Mouse (Mus musculus) 3T3-L1 (cell line): ENCODE measurements around the gene Col25a1.

ENCODE experiments used
- DNase-seq: peaks from one replicate; pipeline ENCODE4 v3.0.0-alpha.2; 2015; ENCODE audit warnings: low read depth, low spot score

Gene Col25a1

GRCm38 (mm10) chr3:130161323-130161917, 30.1 kb downstream of the Col25a1 start:
- DNase-seq, result no peak

- no peak for DNase-seq
These were observed 35.6 kb downstream of the Col25a1 start for GRCm38 (mm10) chr3:130166875-130167274.

GRCm38 (mm10) chr3:130172764-130173163, 41.5 kb downstream of the Col25a1 start:
- no peak for DNase-seq

- no peak for DNase-seq
These were observed 49.1 kb downstream of the Col25a1 start for GRCm38 (mm10) chr3:130180181-130180940.

- DNase-seq, result no peak
These were observed 49.8 kb downstream of the Col25a1 start for GRCm38 (mm10) chr3:130180964-130181590.

GRCm38 (mm10) chr3:130181591-130181980, 50.3 kb downstream of the Col25a1 start:
- DNase-seq, result no peak

GRCm38 (mm10) chr3:130182450-130182849, 51.1 kb downstream of the Col25a1 start:
- DNase-seq, result no peak

- no peak for DNase-seq
These were observed 53.8 kb downstream of the Col25a1 start for GRCm38 (mm10) chr3:130185111-130185510.

GRCm38 (mm10) chr3:130187588-130187987, 56.3 kb downstream of the Col25a1 start:
- no peak for DNase-seq

- no peak for DNase-seq
These were observed 62.1 kb downstream of the Col25a1 start for GRCm38 (mm10) chr3:130193450-130193849.

- DNase-seq, result no peak
These were observed 83.3 kb downstream of the Col25a1 start for GRCm38 (mm10) chr3:130214631-130215030.

- DNase-seq, result no peak
These were observed 84.8 kb downstream of the Col25a1 start for GRCm38 (mm10) chr3:130216141-130216540.

- no peak for DNase-seq
These were observed 85.3 kb downstream of the Col25a1 start for GRCm38 (mm10) chr3:130216646-130217045.

GRCm38 (mm10) chr3:130217705-130218104, 86.4 kb downstream of the Col25a1 start:
- no peak for DNase-seq

- DNase-seq, result no peak
These were observed 87.0 kb downstream of the Col25a1 start for GRCm38 (mm10) chr3:130218232-130218728.

- DNase-seq, result no peak
These were observed 89.5 kb downstream of the Col25a1 start for GRCm38 (mm10) chr3:130220811-130221210.

- DNase-seq, result no peak
These were observed 96.9 kb downstream of the Col25a1 start for GRCm38 (mm10) chr3:130228186-130228585.

- DNase-seq, result no peak
These were observed 101.6 kb downstream of the Col25a1 start for GRCm38 (mm10) chr3:130232944-130233343.

- no peak for DNase-seq
These were observed 103.9 kb downstream of the Col25a1 start for GRCm38 (mm10) chr3:130235233-130235632.

- no peak for DNase-seq
These were observed 104.8 kb downstream of the Col25a1 start for GRCm38 (mm10) chr3:130236129-130236528.

GRCm38 (mm10) chr3:130237852-130238251, 106.6 kb downstream of the Col25a1 start:
- DNase-seq, result no peak

- no peak for DNase-seq
These were observed 110.6 kb downstream of the Col25a1 start for GRCm38 (mm10) chr3:130241924-130242323.
